Mouse (Mus musculus) cerebellum, postnatal 4 days (tissue): Measurements from ENCODE around the gene Ace3.
"Not testable (repeated sequence)": the region's sequence is repeated elsewhere in the genome, so short reads cannot be mapped to it uniquely, and the experiment has no call there.

Source experiments
- DNase-seq, 2 experiments: peaks; one replicate each; pipeline ENCODE4 v3.0.0; 2022; ENCODE audit warnings: low spot score in 2 of 2, mixed read lengths in 1 of 2

Gene Ace3

GRCm38 (mm10) chr11:105978634-105979033 lies 15.8 kb upstream of the Ace3 start:
- DNase-seq, result no peak

- no peak for DNase-seq
Observed at GRCm38 (mm10) chr11:105984452-105984851, 10.0 kb upstream of the Ace3 start.

- DNase-seq, result no peak
Observed at GRCm38 (mm10) chr11:105987446-105987845, 7.0 kb upstream of the Ace3 start.

- no peak for DNase-seq
Observed at GRCm38 (mm10) chr11:105989446-105989845, 5.0 kb upstream of the Ace3 start.

- no peak for DNase-seq
Observed at GRCm38 (mm10) chr11:105990231-105990630, 4.2 kb upstream of the Ace3 start.

GRCm38 (mm10) chr11:106000062-106000461 lies 5.6 kb downstream of the Ace3 start:
- no peak for DNase-seq

- no peak for DNase-seq
Observed at GRCm38 (mm10) chr11:106001718-106002117, 7.2 kb downstream of the Ace3 start.

GRCm38 (mm10) chr11:106004576-106004975 lies 10.1 kb downstream of the Ace3 start:
- no peak for DNase-seq

GRCm38 (mm10) chr11:106005970-106006369 lies 11.5 kb downstream of the Ace3 start:
- DNase-seq, result no peak

GRCm38 (mm10) chr11:106007821-106008220 lies 13.3 kb downstream of the Ace3 start, which contains the start of gene Kcnh6:
Gene Kcnh6, plus strand, starts transcription at chr11:106008124.
- DNase-seq, result no peak

GRCm38 (mm10) chr11:106012711-106013110 lies 18.2 kb downstream of the Ace3 start:
- DNase-seq, result no peak

GRCm38 (mm10) chr11:106013556-106014225 lies 19.2 kb downstream of the Ace3 start:
- peak in 1 of 2 experiments; percentile 66 for DNase-seq

GRCm38 (mm10) chr11:106016440-106016839 lies 22.0 kb downstream of the Ace3 start:
- no peak for DNase-seq

- DNase-seq, result peak in 1 of 2 experiments; percentile 31
Observed at GRCm38 (mm10) chr11:106020051-106020763, 25.7 kb downstream of the Ace3 start.

GRCm38 (mm10) chr11:106025774-106026173 lies 31.3 kb downstream of the Ace3 start:
- no peak for DNase-seq

GRCm38 (mm10) chr11:106026465-106027151 lies 32.1 kb downstream of the Ace3 start:
- peak; percentile 52 to 63 for DNase-seq

GRCm38 (mm10) chr11:106027607-106028006 lies 33.1 kb downstream of the Ace3 start:
- no peak for DNase-seq

- DNase-seq, result not testable (repeated sequence)
Observed at GRCm38 (mm10) chr11:106032074-106032473, 37.6 kb downstream of the Ace3 start.

GRCm38 (mm10) chr11:106033491-106033919 lies 39.0 kb downstream of the Ace3 start:
- no peak for DNase-seq

- DNase-seq, result no peak
Observed at GRCm38 (mm10) chr11:106034986-106035385, 40.5 kb downstream of the Ace3 start.

- peak; percentile 96 to 98 for DNase-seq
Observed at GRCm38 (mm10) chr11:106036548-106037417, 42.3 kb downstream of the Ace3 start, which contains the start of gene Dcaf7. Gene Dcaf7, plus strand, starts transcription at chr11:106036872.

GRCm38 (mm10) chr11:106037418-106037751 lies 42.9 kb downstream of the Ace3 start:
- peak; percentile 48 to 75 for DNase-seq
